Mouse (Mus musculus): ENCODE measurements at regions not wholly inside any gene's neighbourhood (a gene's known extent, or its start where the extent isn't known, plus 50 kb on each side); places are given as distances from the start of the nearest gene placed in this dataset.

DNA sequence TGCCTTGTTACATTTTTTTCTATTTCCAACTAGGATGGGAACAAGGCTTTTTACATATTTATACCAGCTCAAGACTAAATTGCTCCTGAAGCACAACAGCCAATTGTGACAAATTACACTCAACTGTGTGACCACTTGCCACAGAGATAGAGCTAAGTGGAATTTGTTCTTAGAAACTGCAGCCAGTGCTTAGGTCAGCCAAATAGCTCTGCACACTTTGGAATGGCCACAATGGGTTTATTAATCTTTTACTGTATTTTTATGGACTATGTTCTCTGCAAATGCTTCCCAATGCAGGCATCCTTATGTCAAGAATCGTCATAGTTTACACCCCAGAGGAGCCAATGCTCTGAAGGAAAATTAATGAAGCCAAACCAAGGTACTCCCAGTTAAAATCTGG, 267.7 kb upstream of the Impg1 start:
- no peak overlapping the region for H3K4me3 ChIP-seq (ENCODE audit: low read depth, low read length)
- DNase-seq (ENCODE audit: low spot score): no peak
- 78% methylated on average over 1 of the region's 1 CpGs for WGBS
- H3K36me3 ChIP-seq (ENCODE audit: control insufficient read depth, insufficient read depth, low read length): no peaks in the 10 kb centered on the region
- no peak overlapping the region for H3K9ac ChIP-seq (ENCODE audit: low read length)
- no peak overlapping the region for H3K4me2 ChIP-seq (ENCODE audit: low read length)
- no peaks in the 10 kb centered on the region for H3K27me3 ChIP-seq (replicated peaks; ENCODE audit: control insufficient read depth, insufficient read depth, low read length)
- no peak for ATAC-seq
- no peaks in the 10 kb centered on the region for H3K4me1 ChIP-seq (ENCODE audit: control insufficient read depth, insufficient read depth, low read length)
- no peak overlapping the region for H3K27ac ChIP-seq (ENCODE audit: low read depth, low read length)
- no peaks in the 10 kb centered on the region for H3K9me3 ChIP-seq (replicated peaks; ENCODE audit: control insufficient read depth, low read length)

DNA sequence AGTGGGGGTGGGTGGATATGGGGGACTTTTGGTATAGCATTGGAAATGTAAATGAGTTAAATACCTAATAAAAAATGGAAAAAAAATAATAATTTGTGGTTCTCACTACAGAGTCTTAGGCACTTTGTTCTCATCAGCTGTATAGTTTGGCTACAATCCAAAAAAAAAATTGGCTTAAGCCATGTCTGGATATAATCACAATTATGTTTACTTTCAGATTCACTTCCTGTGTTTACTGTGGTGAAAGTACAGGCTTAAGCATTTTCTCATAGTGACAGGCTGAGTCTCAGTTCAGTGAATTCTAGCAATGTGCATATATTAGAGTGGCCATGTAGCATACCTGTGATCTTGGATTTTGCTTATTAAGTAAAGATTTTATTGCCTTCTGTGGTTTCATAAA, 258.4 kb upstream of the Impg1 start:
- Histone ChIP-seq H3K4me3 (ENCODE audit: low read depth, low read length) (no peak overlapping the region), H3K27ac (ENCODE audit: low read depth, low read length) (no peak overlapping the region)
- DNase-seq (ENCODE audit: low spot score): no peak

DNA sequence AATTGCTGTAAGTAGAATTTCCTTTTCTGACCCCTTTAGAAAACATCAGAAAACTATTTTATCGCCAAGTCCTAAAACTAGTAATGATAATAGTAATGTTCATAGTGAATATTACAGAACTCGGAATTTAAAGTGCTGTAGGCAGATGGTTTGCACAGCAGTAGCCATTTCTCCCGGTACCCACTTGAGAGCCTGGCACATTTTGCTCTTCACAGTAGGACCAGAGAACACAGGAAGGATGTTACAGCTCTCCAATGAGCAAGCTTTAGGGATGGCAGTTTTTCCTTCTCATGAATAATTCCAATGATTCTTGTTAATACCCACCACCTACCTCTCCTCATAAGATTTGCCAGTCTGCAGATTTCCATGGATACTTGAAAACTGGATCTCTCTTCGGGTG, 253.2 kb upstream of the Impg1 start:
- Histone ChIP-seq H3K4me3 (ENCODE audit: low read depth, low read length) (no peak overlapping the region), H3K9me3 (replicated peaks; ENCODE audit: control insufficient read depth, low read length) (no peaks in the 10 kb centered on the region), H3K27ac (ENCODE audit: low read depth, low read length) (no peak overlapping the region), H3K36me3 (ENCODE audit: control insufficient read depth, insufficient read depth, low read length) (no peaks in the 10 kb centered on the region), H3K4me2 (ENCODE audit: low read length) (no peak overlapping the region), H3K27me3 (replicated peaks; ENCODE audit: control insufficient read depth, insufficient read depth, low read length) (no peaks in the 10 kb centered on the region), H3K4me1 (ENCODE audit: control insufficient read depth, insufficient read depth, low read length) (no peaks in the 10 kb centered on the region), H3K9ac (ENCODE audit: low read length) (no peak overlapping the region)
- 91% methylated on average over 4 of the region's 4 CpGs for WGBS
- ATAC-seq (no peak), DNase-seq (ENCODE audit: low spot score) (peak; percentile 4)

More for the DNA sequence above, 258.4 kb upstream of the Impg1 start:
- no peak for ATAC-seq
- H3K9me3 ChIP-seq (replicated peaks; ENCODE audit: control insufficient read depth, low read length): no peaks in the 10 kb centered on the region
- H3K36me3 ChIP-seq (ENCODE audit: control insufficient read depth, insufficient read depth, low read length): no peaks in the 10 kb centered on the region
- no peak overlapping the region for H3K9ac ChIP-seq (ENCODE audit: low read length)
- H3K27me3 ChIP-seq (replicated peaks; ENCODE audit: control insufficient read depth, insufficient read depth, low read length): no peaks in the 10 kb centered on the region
- H3K4me1 ChIP-seq (ENCODE audit: control insufficient read depth, insufficient read depth, low read length): no peaks in the 10 kb centered on the region
- H3K4me2 ChIP-seq (ENCODE audit: low read length): no peak overlapping the region

DNA sequence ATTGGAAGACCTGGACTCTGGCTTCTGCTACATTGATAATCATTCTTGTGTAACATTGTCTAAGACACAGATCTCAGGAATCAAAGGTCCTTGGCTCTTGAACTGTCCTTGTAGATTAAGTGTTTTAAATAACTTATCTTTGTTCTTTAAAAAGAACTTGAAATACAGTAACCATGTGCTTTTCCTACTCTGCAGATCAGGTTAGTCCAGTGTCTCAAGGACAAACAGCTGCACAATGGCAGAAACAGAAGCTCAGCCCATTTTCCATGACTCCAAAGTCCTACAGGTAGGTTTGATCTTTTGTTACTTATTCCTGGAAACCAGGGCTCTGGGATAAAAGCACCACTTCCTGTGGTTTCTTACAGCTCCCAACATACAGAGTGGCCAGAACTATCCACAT, 244.5 kb upstream of the Impg1 start:
- H3K4me3 ChIP-seq (ENCODE audit: low read depth, low read length): no peak overlapping the region
- DNase-seq (ENCODE audit: low spot score) (no peak), ATAC-seq (no peak)
- H3K4me1 ChIP-seq (ENCODE audit: control insufficient read depth, insufficient read depth, low read length): no peaks in the 10 kb centered on the region
- H3K27ac ChIP-seq (ENCODE audit: low read depth, low read length): no peak overlapping the region
- H3K36me3 ChIP-seq (ENCODE audit: control insufficient read depth, insufficient read depth, low read length): no peaks in the 10 kb centered on the region
- H3K9me3 ChIP-seq (replicated peaks; ENCODE audit: control insufficient read depth, low read length): no peaks in the 10 kb centered on the region
- H3K9ac ChIP-seq (ENCODE audit: low read length): no peak overlapping the region
- no peaks in the 10 kb centered on the region for H3K27me3 ChIP-seq (replicated peaks; ENCODE audit: control insufficient read depth, insufficient read depth, low read length)
- no peak overlapping the region for H3K4me2 ChIP-seq (ENCODE audit: low read length)

DNA sequence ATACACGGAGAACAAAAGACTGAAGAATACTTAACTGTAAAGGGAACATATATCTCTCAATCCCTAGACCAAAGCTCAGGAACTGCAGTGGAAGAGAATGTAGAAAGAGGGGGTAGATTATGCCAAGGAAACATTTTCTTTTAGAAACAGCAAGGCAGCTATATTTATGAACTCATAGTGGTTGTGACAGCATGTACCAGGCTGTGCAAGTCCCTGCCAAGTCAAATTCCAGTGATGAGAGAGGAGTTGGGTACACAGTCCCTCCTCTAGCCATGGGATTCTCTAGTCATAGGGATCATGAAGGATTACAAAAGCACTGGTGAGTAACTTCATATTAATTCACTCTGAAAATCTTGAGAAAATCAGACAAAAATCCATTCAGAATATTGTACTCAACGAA, 240.0 kb upstream of the Impg1 start:
- no peaks in the 10 kb centered on the region for H3K36me3 ChIP-seq (ENCODE audit: control insufficient read depth, insufficient read depth, low read length)
- H3K4me2 ChIP-seq (ENCODE audit: low read length): no peak overlapping the region
- H3K9me3 ChIP-seq (replicated peaks; ENCODE audit: control insufficient read depth, low read length): no peaks in the 10 kb centered on the region
- no peak overlapping the region for H3K9ac ChIP-seq (ENCODE audit: low read length)
- H3K4me3 ChIP-seq (ENCODE audit: low read depth, low read length): no peak overlapping the region
- no peak overlapping the region for H3K27ac ChIP-seq (ENCODE audit: low read depth, low read length)
- 87% methylated on average over 2 of the region's 2 CpGs for WGBS
- no peak for DNase-seq (ENCODE audit: low spot score)
- no peaks in the 10 kb centered on the region for H3K27me3 ChIP-seq (replicated peaks; ENCODE audit: control insufficient read depth, insufficient read depth, low read length)
- no peak for ATAC-seq
- H3K4me1 ChIP-seq (ENCODE audit: control insufficient read depth, insufficient read depth, low read length): no peaks in the 10 kb centered on the region

DNA sequence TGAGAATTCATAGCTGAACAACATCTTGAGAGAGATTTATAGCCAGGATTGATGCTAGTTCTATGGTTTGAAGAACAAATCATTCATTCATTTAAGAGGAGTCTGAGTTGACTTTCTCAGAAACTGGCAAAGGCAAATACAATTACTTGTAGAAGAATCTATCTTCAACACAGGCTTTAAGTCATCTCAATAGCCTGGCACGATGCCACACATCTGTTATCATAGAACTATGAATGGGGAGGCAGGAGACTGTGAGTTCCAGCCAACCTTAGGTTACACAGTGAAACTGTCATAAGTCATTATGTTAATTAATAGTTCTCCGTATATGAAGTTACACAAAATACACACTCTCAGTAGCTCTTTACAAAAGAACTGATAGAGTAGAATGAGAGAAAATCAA, 231.9 kb upstream of the Impg1 start:
- Histone ChIP-seq H3K36me3 (ENCODE audit: control insufficient read depth, insufficient read depth, low read length) (no peaks in the 10 kb centered on the region), H3K27ac (ENCODE audit: low read depth, low read length) (no peak overlapping the region), H3K9ac (ENCODE audit: low read length) (no peak overlapping the region), H3K4me2 (ENCODE audit: low read length) (no peak overlapping the region), H3K9me3 (replicated peaks; ENCODE audit: control insufficient read depth, low read length) (no peaks in the 10 kb centered on the region), H3K27me3 (replicated peaks; ENCODE audit: control insufficient read depth, insufficient read depth, low read length) (no peaks in the 10 kb centered on the region), H3K4me3 (ENCODE audit: low read depth, low read length) (no peak overlapping the region), H3K4me1 (ENCODE audit: control insufficient read depth, insufficient read depth, low read length) (no peaks in the 10 kb centered on the region)
- ATAC-seq (no peak), DNase-seq (ENCODE audit: low spot score) (no peak)
- 88% methylated on average over 2 of the region's 2 CpGs for WGBS

DNA sequence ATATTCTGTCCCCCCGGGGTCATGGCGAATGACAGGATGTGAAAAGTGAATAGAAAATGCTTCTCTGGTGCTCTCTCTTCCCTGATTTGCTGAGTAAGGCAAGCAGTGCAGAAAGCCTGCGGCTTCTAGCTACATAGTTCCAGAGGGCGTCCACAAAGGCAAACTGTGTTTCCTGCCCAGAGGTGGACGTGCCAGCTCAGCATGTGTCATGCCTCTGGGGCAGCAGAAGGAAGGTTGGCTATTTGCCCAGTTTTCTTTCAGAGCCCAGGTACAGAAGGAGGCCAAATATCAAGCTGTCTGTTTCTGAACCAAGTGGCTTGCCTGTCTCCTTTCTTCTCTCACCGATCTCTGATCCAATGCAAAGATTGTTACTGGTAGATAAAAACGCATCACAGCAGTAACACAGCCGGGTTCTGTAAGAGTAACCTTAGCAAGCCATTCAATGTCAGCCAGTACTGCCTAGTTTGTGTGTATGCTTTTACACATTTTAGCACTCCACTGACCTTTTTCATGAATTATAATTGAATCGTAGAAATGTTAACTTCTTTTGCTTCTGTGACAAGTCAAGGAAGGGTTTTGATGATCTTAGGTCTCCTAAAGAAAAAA, 223.3 kb upstream of the Impg1 start:
- 44% methylated on average over 9 of the region's 9 CpGs for WGBS
- DNase-seq (ENCODE audit: low spot score) (peak; percentile 60), ATAC-seq (peak; percentile 66)
- Histone ChIP-seq H3K9me3 (replicated peaks; ENCODE audit: control insufficient read depth, low read length) (no peaks in the 10 kb centered on the region), H3K27me3 (replicated peaks; ENCODE audit: control insufficient read depth, insufficient read depth, low read length) (no peaks in the 10 kb centered on the region), H3K4me3 (ENCODE audit: low read depth, low read length) (no peak overlapping the region), H3K36me3 (ENCODE audit: control insufficient read depth, insufficient read depth, low read length) (no peaks in the 10 kb centered on the region), H3K4me2 (ENCODE audit: low read length) (no peak overlapping the region), H3K27ac (ENCODE audit: low read depth, low read length) (no peak overlapping the region), H3K9ac (ENCODE audit: low read length) (no peak overlapping the region), H3K4me1 (ENCODE audit: control insufficient read depth, insufficient read depth, low read length) (no peaks in the 10 kb centered on the region)

DNA sequence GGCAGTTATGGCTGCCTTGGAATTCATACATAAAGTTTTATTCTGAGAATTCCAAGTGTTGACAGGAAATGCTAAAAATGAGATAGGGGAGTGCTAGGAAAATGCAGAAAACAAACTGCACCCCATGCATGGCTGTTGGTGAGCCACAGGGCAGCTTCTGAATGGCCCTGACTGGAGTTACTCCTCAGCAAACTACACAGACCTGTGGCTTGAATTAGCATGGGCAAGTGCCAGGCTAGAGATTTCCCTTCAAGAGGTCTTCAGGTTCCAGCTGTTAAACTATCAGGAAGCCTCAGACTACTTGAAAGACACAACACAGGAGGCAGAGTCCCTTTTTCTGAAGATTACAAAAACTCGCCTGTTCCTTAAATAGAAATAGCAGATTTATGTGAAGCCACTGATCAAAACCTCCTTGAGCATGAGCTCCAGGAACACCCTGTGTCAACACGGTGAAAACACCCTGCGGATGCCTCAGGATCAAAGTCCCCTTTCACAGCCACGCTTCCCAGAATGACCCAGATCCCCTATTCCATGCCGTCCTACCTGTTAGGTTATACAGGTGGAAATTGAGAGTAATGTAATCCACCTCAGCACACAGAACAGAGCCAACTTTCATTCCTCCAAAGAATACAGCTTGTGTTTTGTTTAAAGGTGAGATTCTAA, 217.9 kb upstream of the Impg1 start:
- no peak overlapping the region for H3K4me2 ChIP-seq (ENCODE audit: low read length)
- H3K4me3 ChIP-seq (ENCODE audit: low read depth, low read length): no peak overlapping the region
- WGBS: 77% methylated on average over 5 of the region's 5 CpGs
- H3K9ac ChIP-seq (ENCODE audit: low read length): no peak overlapping the region
- H3K27me3 ChIP-seq (replicated peaks; ENCODE audit: control insufficient read depth, insufficient read depth, low read length): no peaks in the 10 kb centered on the region
- DNase-seq (ENCODE audit: low spot score): no peak
- no peaks in the 10 kb centered on the region for H3K36me3 ChIP-seq (ENCODE audit: control insufficient read depth, insufficient read depth, low read length)
- no peak for ATAC-seq
- H3K27ac ChIP-seq (ENCODE audit: low read depth, low read length): no peak overlapping the region
- H3K9me3 ChIP-seq (replicated peaks; ENCODE audit: control insufficient read depth, low read length): no peaks in the 10 kb centered on the region
- H3K4me1 ChIP-seq (ENCODE audit: control insufficient read depth, insufficient read depth, low read length): no peaks in the 10 kb centered on the region

DNA sequence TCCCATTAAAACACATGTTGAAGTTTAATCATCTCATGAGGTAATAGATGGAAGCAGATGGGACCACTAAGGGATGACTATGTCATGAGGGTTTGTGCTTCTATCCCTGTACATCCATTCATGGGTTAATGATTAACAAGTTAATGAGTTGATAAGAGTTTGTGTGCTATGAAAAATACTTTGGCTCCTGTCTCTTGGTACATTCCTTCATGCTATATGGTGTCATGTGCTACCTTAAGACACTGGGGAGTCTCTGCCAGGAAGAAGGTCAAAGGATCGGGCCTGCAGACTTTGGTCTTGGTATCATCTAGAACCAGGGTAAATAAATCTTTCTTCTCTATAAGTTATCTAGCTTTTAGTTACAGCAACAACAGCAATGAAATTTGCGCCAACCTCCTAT, 216.4 kb upstream of the Impg1 start:
- H3K4me2 ChIP-seq (ENCODE audit: low read length): no peak overlapping the region
- ATAC-seq: no peak
- H3K9me3 ChIP-seq (replicated peaks; ENCODE audit: control insufficient read depth, low read length): no peaks in the 10 kb centered on the region
- H3K36me3 ChIP-seq (ENCODE audit: control insufficient read depth, insufficient read depth, low read length): no peaks in the 10 kb centered on the region
- WGBS: 94% methylated on average over 2 of the region's 2 CpGs
- no peaks in the 10 kb centered on the region for H3K27me3 ChIP-seq (replicated peaks; ENCODE audit: control insufficient read depth, insufficient read depth, low read length)
- H3K4me1 ChIP-seq (ENCODE audit: control insufficient read depth, insufficient read depth, low read length): no peaks in the 10 kb centered on the region
- no peak overlapping the region for H3K4me3 ChIP-seq (ENCODE audit: low read depth, low read length)
- no peak overlapping the region for H3K9ac ChIP-seq (ENCODE audit: low read length)
- DNase-seq (ENCODE audit: low spot score): no peak
- H3K27ac ChIP-seq (ENCODE audit: low read depth, low read length): no peak overlapping the region
